20 mouse cellular contexts compared by ENCODE assay signal in genomic region chr14:117810321-117811270, GRCm38 (mm10).
DNase-seq lines count a peak whose midpoint lies in the region; ATAC-seq lines count a peak whose summit lies in the region.
"Had no signal": no experiment of that assay in that cellular context is flagged by ENCODE, and none has a peak within 500 bp of the region (broad histone marks: within the 10 kb centered on the region; RNA-seq: fewer than 3 reads in every experiment).

No protein-coding gene starts in this region.

- H3K36me3 ChIP-seq in hindbrain, embryonic 15.5 days = no peaks in the 10 kb centered on the region
- no peaks in the 10 kb centered on the region for H3K36me3 ChIP-seq in hindbrain, embryonic 12.5 days
- no peaks in the 10 kb centered on the region for H3K36me3 ChIP-seq in neural tube, embryonic 13.5 days
- no peaks in the 10 kb centered on the region for H3K36me3 ChIP-seq in forebrain, embryonic 12.5 days (replicated peaks)
- no peaks in the 10 kb centered on the region for H3K36me3 ChIP-seq in stomach, embryonic 15.5 days
- H3K36me3 ChIP-seq: G1E; heart, embryonic 12.5 days; intestine, embryonic 15.5 days; liver, embryonic 12.5 days; lung, embryonic 15.5 days had no signal

- no peaks in the 10 kb centered on the region for H3K9me3 ChIP-seq in hindbrain, embryonic 15.5 days
- no peaks in the 10 kb centered on the region for H3K9me3 ChIP-seq in hindbrain, embryonic 12.5 days (replicated peaks)
- H3K9me3 ChIP-seq in neural tube, embryonic 13.5 days = no peaks in the 10 kb centered on the region
- no peaks in the 10 kb centered on the region for H3K9me3 ChIP-seq in forebrain, embryonic 12.5 days
- no peaks in the 10 kb centered on the region for H3K9me3 ChIP-seq in stomach, embryonic 15.5 days
- H3K9me3 ChIP-seq: heart, embryonic 12.5 days; intestine, embryonic 15.5 days; lung, embryonic 15.5 days had no signal

- H3K4me1 ChIP-seq in hindbrain, embryonic 15.5 days (replicated peaks) = peaks cover 15% of the 10 kb centered on the region; the same call in 1 of the 2 replicates
- 0 out of 2 replicates have a peak, but pooled peaks cover 4% of the 10 kb centered on the region for H3K4me1 ChIP-seq in hindbrain, embryonic 12.5 days
- peaks cover 19% of the 10 kb centered on the region for H3K4me1 ChIP-seq in neural tube, embryonic 13.5 days (replicated peaks)
- peaks cover 19% of the 10 kb centered on the region for H3K4me1 ChIP-seq in forebrain, embryonic 12.5 days
- no peaks in the 10 kb centered on the region for H3K4me1 ChIP-seq in stomach, embryonic 15.5 days
- H3K4me1 ChIP-seq: intestine, embryonic 15.5 days; liver, embryonic 12.5 days; lung, embryonic 15.5 days had no signal

- ATAC-seq in hindbrain, embryonic 15.5 days (ENCODE audit: low FRiP score, low read depth) = peak; percentile 19; the same call in 1 of the 2 replicates
- no peak for ATAC-seq in hindbrain, embryonic 12.5 days (ENCODE audit: low FRiP score)
- ATAC-seq in neural tube, embryonic 13.5 days (ENCODE audit: low read depth) = 0 out of 2 replicates have a peak, but pooled peaks have one; percentile 11
- peak; percentile 64 for ATAC-seq in forebrain, embryonic 12.5 days (ENCODE audit: low FRiP score)
- peak; percentile 39; the same call in 1 of the 2 replicates for ATAC-seq in stomach, embryonic 15.5 days (ENCODE audit: insufficient read depth, low FRiP score, low read depth)
- no peak for ATAC-seq in granulocyte monocyte progenitor cell, adult 5-6 weeks (replicated peaks; ENCODE audit: poor library complexity, severe bottlenecking)
- ATAC-seq: intestine, embryonic 15.5 days; liver, embryonic 12.5 days had no signal

- 61% methylated on average over 15 of the region's 15 CpGs for WGBS in hindbrain, embryonic 15.5 days
- WGBS in hindbrain, embryonic 12.5 days = 85% methylated on average over 15 of the region's 15 CpGs
- WGBS in neural tube, embryonic 13.5 days = 69% methylated on average over 15 of the region's 15 CpGs
- 54% methylated on average over 15 of the region's 15 CpGs for WGBS in forebrain, embryonic 12.5 days
- 62% methylated on average over 15 of the region's 15 CpGs for WGBS in stomach, embryonic 15.5 days

- no peak overlapping the region for H3K4me2 ChIP-seq in hindbrain, embryonic 15.5 days
- H3K4me2 ChIP-seq in hindbrain, embryonic 12.5 days (replicated peaks) = no peak overlapping the region
- H3K4me2 ChIP-seq in neural tube, embryonic 13.5 days = no peak overlapping the region
- H3K4me2 ChIP-seq in forebrain, embryonic 12.5 days = no peak overlapping the region
- no peak overlapping the region for H3K4me2 ChIP-seq in stomach, embryonic 15.5 days
- H3K4me2 ChIP-seq: heart, embryonic 12.5 days; intestine, embryonic 15.5 days; liver, embryonic 12.5 days; lung, embryonic 15.5 days had no signal

- no peak overlapping the region for H3K27ac ChIP-seq in hindbrain, embryonic 15.5 days (replicated peaks)
- no peak overlapping the region for H3K27ac ChIP-seq in hindbrain, embryonic 12.5 days
- H3K27ac ChIP-seq in neural tube, embryonic 13.5 days (replicated peaks) = no peak overlapping the region
- no peak overlapping the region for H3K27ac ChIP-seq in forebrain, embryonic 12.5 days
- peak overlapping the region; percentile 40; the same call in 1 of the 2 replicates for H3K27ac ChIP-seq in stomach, embryonic 15.5 days
- H3K27ac ChIP-seq: intestine, embryonic 15.5 days; liver, embryonic 12.5 days; lung, embryonic 15.5 days had no signal

- no peak for DNase-seq in neural tube, embryonic 10.5 days (ENCODE audit: extremely low spot score, low spot score)
- DNase-seq in embryo, embryonic 9.5 days (ENCODE audit: extremely low spot score) = no peak
- DNase-seq: adrenal gland, adult 8-10 months; embryo, embryonic 11 days; gastrocnemius, postnatal 36 days; heart, postnatal 4 days; kidney, postnatal 10 days; layer of hippocampus, adult 9-11 months; thymus, postnatal 14 days had no signal

- no peaks in the 10 kb centered on the region for H3K27me3 ChIP-seq in hindbrain, embryonic 15.5 days
- H3K27me3 ChIP-seq in hindbrain, embryonic 12.5 days = no peaks in the 10 kb centered on the region
- H3K27me3 ChIP-seq in neural tube, embryonic 13.5 days = no peaks in the 10 kb centered on the region
- H3K27me3 ChIP-seq in forebrain, embryonic 12.5 days = 0 out of 2 replicates have a peak, but pooled peaks cover 4% of the 10 kb centered on the region
- no peaks in the 10 kb centered on the region for H3K27me3 ChIP-seq in stomach, embryonic 15.5 days (replicated peaks)
- H3K27me3 ChIP-seq: heart, embryonic 12.5 days; intestine, embryonic 15.5 days; liver, embryonic 12.5 days; lung, embryonic 15.5 days had no signal

- no peak overlapping the region for H3K9ac ChIP-seq in hindbrain, embryonic 15.5 days
- no peak overlapping the region for H3K9ac ChIP-seq in hindbrain, embryonic 12.5 days
- no peak overlapping the region for H3K9ac ChIP-seq in neural tube, embryonic 13.5 days
- no peak overlapping the region for H3K9ac ChIP-seq in forebrain, embryonic 12.5 days
- no peak overlapping the region for H3K9ac ChIP-seq in stomach, embryonic 15.5 days
- H3K9ac ChIP-seq: heart, embryonic 12.5 days; intestine, embryonic 15.5 days; liver, embryonic 12.5 days; lung, embryonic 15.5 days had no signal

- no peak overlapping the region for H3K4me3 ChIP-seq in hindbrain, embryonic 15.5 days
- H3K4me3 ChIP-seq in hindbrain, embryonic 12.5 days = no peak overlapping the region
- no peak overlapping the region for H3K4me3 ChIP-seq in neural tube, embryonic 13.5 days
- H3K4me3 ChIP-seq in forebrain, embryonic 12.5 days (replicated peaks) = no peak overlapping the region
- H3K4me3 ChIP-seq in stomach, embryonic 15.5 days (replicated peaks) = no peak overlapping the region
- H3K4me3 ChIP-seq: heart, embryonic 12.5 days; intestine, embryonic 15.5 days; liver, embryonic 12.5 days; lung, embryonic 15.5 days had no signal

Comparison
In these comparisons a context has a peak if more than half of its experiments do, and no peak if none do; other contexts are left out.
1. ATAC-seq: peak in hindbrain, embryonic 15.5 days (single experiment), neural tube, embryonic 13.5 days (single experiment), forebrain, embryonic 12.5 days (single experiment) and stomach, embryonic 15.5 days (single experiment); none in hindbrain, embryonic 12.5 days (single experiment) and granulocyte monocyte progenitor cell, adult 5-6 weeks (single experiment).